Mouse (Mus musculus) limb, embryonic 11.5 days (tissue): Measurements from ENCODE around the gene Rgl3. TPM values are rescaled to one million over a fixed set of nuclear protein-coding genes. Genes with fewer than 3 reads are reported as not detected.

Experiments used
- ATAC-seq: fragments of 200-750 bp; cut with Nextera tagmentation; 2 replicates; pipeline ENCODE4 v1.8.0; 2017; ENCODE audit warnings: low read depth; ENCODE audit not compliant: insufficient number of reproducible peaks, low FRiP score, low TSS enrichment
- DNase-seq: peaks from one replicate; pipeline ENCODE4 v3.0.0-alpha.2; 2015; ENCODE audit warnings: low spot score
- H3K27ac ChIP-seq: fragments of 300-500 bp; sonication (generic); replicated peaks from 2 replicates; pipeline ENCODE4 v1.5.1; 2014; ENCODE audit warnings: low read depth, mild to moderate bottlenecking, low read length
- H3K27me3 ChIP-seq: fragments of 300-500 bp; sonication (generic); 2 replicates; pipeline ENCODE4 v1.6.1; 2014; ENCODE audit warnings: mild to moderate bottlenecking, low read length, mixed read lengths; ENCODE audit not compliant: control insufficient read depth, insufficient read depth
- H3K36me3 ChIP-seq: fragments of 300-500 bp; sonication (generic); 2 replicates; pipeline ENCODE4 v1.6.1; 2014; ENCODE audit warnings: mild to moderate bottlenecking, low read length, moderate library complexity, mixed read lengths; ENCODE audit not compliant: control insufficient read depth, insufficient read depth
- H3K4me1 ChIP-seq: fragments of 300-500 bp; sonication (generic); 2 replicates; pipeline ENCODE4 v1.6.1; 2014; ENCODE audit warnings: low read length, mixed read lengths; ENCODE audit not compliant: control insufficient read depth, insufficient read depth
- H3K4me2 ChIP-seq: fragments of 300-500 bp; sonication (generic); 2 replicates; pipeline ENCODE4 v1.6.1; 2014; ENCODE audit warnings: low read depth, mild to moderate bottlenecking, moderate library complexity; ENCODE audit not compliant: severe bottlenecking
- H3K4me3 ChIP-seq: fragments of 300-500 bp; sonication (generic); 2 replicates; pipeline ENCODE4 v1.5.1; 2014; ENCODE audit warnings: low read depth, low read length
- H3K9ac ChIP-seq: fragments of 300-500 bp; sonication (generic); 2 replicates; pipeline ENCODE4 v1.6.1; 2014; ENCODE audit warnings: mild to moderate bottlenecking, low read length
- H3K9me3 ChIP-seq: fragments of 300-500 bp; sonication (generic); 2 replicates; pipeline ENCODE4 v1.6.1; 2016; ENCODE audit warnings: low read length; ENCODE audit not compliant: control insufficient read depth
- WGBS: fragments of 180-500 bp; shearing (Covaris S2); extraction: QIAGEN DNeasy Blood & Tissue Kit; methylation state at CpG from one replicate; pipeline ENCODE4 v1.1.7; 2014; 5-methylcytosine and 5-hydroxymethylcytosine counted together
- polyA plus RNA-seq: library from polyadenylated mRNA; unstranded; fragments of >200 nt; fragmentation: Nextera tagmentation; extraction: Ambion mirVana; gene quantifications from 2 replicates; pipeline ENCODE4 v1.2.1, GENCODE M21; 2014

The Rgl3 gene
- polyA plus RNA-seq, 1 experiment from 2014 or later: 1.6 TPM

DNA sequence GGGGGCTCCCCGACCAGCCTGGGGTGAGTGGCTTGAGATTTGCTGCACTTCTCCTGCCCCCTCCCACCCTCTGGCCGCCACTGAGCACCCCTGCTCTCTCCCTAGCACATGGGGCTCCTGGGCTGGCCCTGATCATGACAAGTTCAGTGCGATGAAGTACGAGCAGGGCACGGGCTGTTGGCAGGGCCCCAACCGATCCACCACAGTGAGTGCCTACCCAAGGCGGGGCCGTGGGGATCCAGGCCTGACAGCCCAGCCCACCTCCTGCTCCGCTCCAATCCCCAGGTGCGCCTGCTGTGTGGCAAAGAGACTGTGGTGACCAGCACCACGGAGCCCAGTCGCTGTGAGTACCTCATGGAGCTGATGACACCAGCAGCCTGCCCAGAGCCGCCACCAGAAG is 23.5 kb upstream of the Rgl3 start:
- H3K9ac ChIP-seq: no peak overlapping the region
- no peak for ATAC-seq
- H3K4me3 ChIP-seq: no peak overlapping the region
- H3K27me3 ChIP-seq: no peaks in the 10 kb centered on the region
- WGBS: 93% methylated on average over 13 of the region's 13 CpGs
- H3K27ac ChIP-seq: no peak overlapping the region
- H3K9me3 ChIP-seq: no peaks in the 10 kb centered on the region
- no peak for DNase-seq
- H3K36me3 ChIP-seq: peaks cover 35% of the 10 kb centered on the region
- H3K4me2 ChIP-seq: no peak overlapping the region
- H3K4me1 ChIP-seq: no peaks in the 10 kb centered on the region

DNA sequence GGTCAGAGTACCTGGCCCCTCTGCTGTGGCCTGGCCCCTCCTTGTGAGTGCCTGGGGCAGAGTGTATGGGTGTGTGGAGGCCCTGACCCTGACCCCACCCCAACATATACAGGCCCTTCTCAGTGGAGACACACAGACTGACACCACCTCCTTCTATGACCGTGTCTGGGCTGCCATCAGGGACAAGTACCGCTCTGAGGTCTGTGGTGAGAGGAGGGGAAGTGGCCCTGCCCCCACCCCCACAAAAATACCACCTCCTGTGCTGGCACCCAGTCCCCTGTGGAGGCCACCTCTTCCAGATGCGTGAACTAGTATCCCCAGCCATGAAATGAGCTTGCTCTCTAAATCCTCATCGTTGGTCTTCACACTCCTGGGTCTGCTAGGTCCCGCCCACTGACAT is 21.8 kb upstream of the Rgl3 start:
- no peak for DNase-seq
- Histone ChIP-seq H3K36me3 (peaks cover 48% of the 10 kb centered on the region), H3K9me3 (no peaks in the 10 kb centered on the region), H3K27me3 (no peaks in the 10 kb centered on the region), H3K27ac (no peak overlapping the region), H3K4me3 (no peak overlapping the region), H3K4me1 (no peaks in the 10 kb centered on the region), H3K9ac (no peak overlapping the region), H3K4me2 (no peak overlapping the region)
- whole genome bisulfite sequencing: 89% methylated on average over 5 of the region's 5 CpGs
- ATAC-seq: no peak

DNA sequence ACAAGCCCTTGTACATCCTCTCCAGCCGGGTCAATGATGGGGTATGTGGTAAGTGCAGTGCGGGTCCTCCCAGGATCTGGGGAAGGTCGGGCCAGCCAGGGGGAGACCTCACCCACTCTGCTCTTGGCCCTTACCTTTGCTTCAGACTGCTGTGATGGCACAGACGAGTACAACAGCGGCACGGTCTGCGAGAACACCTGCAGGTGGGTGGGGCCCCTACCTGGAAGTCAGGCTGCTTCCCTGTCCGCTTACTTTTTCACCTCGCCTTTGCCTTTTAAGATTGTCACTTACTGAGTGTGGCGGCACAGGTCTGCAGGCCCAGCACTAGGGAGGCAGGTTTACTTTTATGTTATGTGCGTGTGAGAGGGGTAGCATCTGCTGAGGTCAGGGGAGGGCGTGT is 15.3 kb upstream of the Rgl3 start:
- Histone ChIP-seq H3K4me2 (no peak overlapping the region), H3K9ac (no peak overlapping the region), H3K27me3 (no peaks in the 10 kb centered on the region), H3K27ac (no peak overlapping the region), H3K4me1 (peaks cover 10% of the 10 kb centered on the region), H3K36me3 (peaks cover 20% of the 10 kb centered on the region), H3K9me3 (no peaks in the 10 kb centered on the region), H3K4me3 (no peak overlapping the region)
- WGBS: 94% methylated on average over 12 of the region's 12 CpGs
- ATAC-seq (no peak), DNase-seq (no peak)

DNA sequence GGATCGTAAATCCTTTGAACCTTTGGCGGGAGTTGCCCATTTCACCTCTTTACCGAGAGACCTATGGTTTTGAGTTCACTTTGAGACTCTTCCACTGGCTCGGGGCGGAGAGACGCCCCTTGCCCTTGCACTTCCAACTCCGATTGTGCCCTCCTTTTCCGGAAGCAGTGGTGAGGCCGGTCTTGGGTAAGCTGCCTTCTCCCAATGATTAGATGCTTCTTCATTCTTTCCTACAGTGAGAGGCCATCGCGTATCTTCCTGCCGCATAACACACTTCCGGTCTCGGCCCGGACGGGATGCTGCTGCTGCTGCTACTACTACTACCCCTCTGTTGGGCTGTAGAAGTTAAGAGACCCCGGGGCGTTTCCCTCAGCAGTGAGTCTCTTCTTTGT is 13.9 kb upstream of the Rgl3 start:
- ATAC-seq (no peak; the same call in 1 of the 2 replicates), DNase-seq (no peak)
- Histone ChIP-seq H3K27me3 (no peaks in the 10 kb centered on the region), H3K9me3 (no peaks in the 10 kb centered on the region), H3K9ac (peak overlapping the region; percentile 67), H3K4me3 (peak overlapping the region; percentile 79), H3K4me2 (peak overlapping the region; percentile 91), H3K4me1 (peaks cover 10% of the 10 kb centered on the region), H3K27ac (no peak overlapping the region), H3K36me3 (peaks cover 16% of the 10 kb centered on the region)
- whole genome bisulfite sequencing: 1% methylated on average over 18 of the region's 18 CpGs

DNA sequence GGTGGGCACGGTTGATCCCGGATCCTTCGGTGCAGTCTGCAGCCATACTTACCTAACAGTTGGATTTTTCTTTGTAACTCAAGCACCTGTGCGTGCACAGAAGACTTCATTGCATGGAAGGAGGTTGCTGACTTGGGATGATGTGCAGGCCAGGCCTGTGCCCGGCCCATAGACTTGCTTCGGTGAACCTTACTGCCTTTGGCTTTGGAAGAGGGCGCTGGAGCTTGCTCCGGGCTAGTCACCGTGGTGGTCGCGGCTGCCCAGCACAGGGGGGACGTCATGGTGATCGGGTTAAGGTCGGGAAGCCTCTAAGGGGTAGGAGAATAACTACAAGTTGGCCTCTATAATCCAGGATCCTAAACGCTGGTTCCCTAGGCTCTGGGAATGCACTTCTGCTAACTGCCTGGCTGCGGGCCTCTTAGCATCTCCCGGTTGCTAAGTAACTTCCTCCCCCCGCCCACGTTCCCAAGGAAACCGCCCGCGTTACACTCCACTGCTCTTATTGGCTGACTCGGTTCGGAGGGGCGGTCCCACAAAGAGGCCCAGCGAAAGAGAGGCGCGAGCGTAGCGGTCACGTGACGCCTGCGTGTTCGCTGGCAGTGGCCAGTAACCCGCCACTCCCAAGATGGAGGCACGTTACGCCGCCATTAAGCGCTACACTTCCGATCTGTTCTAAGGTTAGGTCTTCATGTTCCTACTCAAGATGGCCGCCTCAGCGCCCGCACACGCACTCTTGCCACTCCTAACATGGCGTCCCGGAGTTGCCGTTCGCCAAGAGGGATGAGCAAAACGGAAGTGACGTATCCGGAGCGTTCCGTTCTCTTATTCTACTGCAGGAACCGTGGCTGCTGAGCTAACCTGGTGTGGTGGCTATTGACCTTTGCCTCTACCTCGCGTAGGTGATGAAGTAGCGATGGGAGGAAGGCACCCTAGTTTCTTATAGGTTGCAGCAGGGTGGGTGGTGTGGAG is 13.2 kb upstream of the Rgl3 start, which contains the start of the genes Ccdc151 and Prkcsh:
Ccdc151 (minus strand) TSS at position 441 of the 969 bp plus-strand sequence.
Prkcsh (plus strand) TSS at position 613 of the 969 bp plus-strand sequence.
- H3K4me2 ChIP-seq: peak within 1 kb of the TSS; percentile 91
- H3K4me3 ChIP-seq: peak within 1 kb of the TSS; percentile 79
- ATAC-seq (peak; percentile 99), DNase-seq (peak; percentile 98)
- peaks cover 10% of the 10 kb centered on the region for H3K4me1 ChIP-seq
- H3K9me3 ChIP-seq: no peaks in the 10 kb centered on the region
- peak within 1 kb of the TSS; percentile 67 for H3K9ac ChIP-seq
- H3K27me3 ChIP-seq: no peaks in the 10 kb centered on the region
- 6% methylated on average over 57 of the region's 57 CpGs for WGBS
- H3K27ac ChIP-seq: no peak within 1 kb of the TSS
- peaks cover 11% of the 10 kb centered on the region; the same call in 1 of the 2 replicates for H3K36me3 ChIP-seq

- 84% methylated on average over 4 of the region's 4 CpGs for WGBS
- H3K4me3 ChIP-seq: no peak overlapping the region
- DNase-seq: no peak
These were observed 12.4 kb upstream of the Rgl3 start for GRCm38 (mm10) chr9:22001633-22002032.

GRCm38 (mm10) chr9:22000296-22000695 is 11.1 kb upstream of the Rgl3 start:
- H3K9ac ChIP-seq: no peak overlapping the region
- no peak overlapping the region for H3K27ac ChIP-seq
- no peak overlapping the region for H3K4me2 ChIP-seq
- peaks cover 10% of the 10 kb centered on the region for H3K4me1 ChIP-seq
- no peak for DNase-seq
- no peak for ATAC-seq
- H3K9me3 ChIP-seq: no peaks in the 10 kb centered on the region
- H3K36me3 ChIP-seq: no peaks in the 10 kb centered on the region; the same call in 1 of the 2 replicates
- 92% methylated on average over 6 of the region's 6 CpGs for WGBS
- no peaks in the 10 kb centered on the region for H3K27me3 ChIP-seq
- H3K4me3 ChIP-seq: no peak overlapping the region

More at GRCm38 (mm10) chr9:22001633-22002032, 12.4 kb upstream of the Rgl3 start:
- no peak overlapping the region for H3K27ac ChIP-seq
- no peaks in the 10 kb centered on the region for H3K9me3 ChIP-seq
- H3K9ac ChIP-seq: no peak overlapping the region
- no peak for ATAC-seq
- H3K27me3 ChIP-seq: no peaks in the 10 kb centered on the region
- H3K36me3 ChIP-seq: peaks cover 3% of the 10 kb centered on the region; the same call in 1 of the 2 replicates
- H3K4me2 ChIP-seq: no peak overlapping the region
- peaks cover 10% of the 10 kb centered on the region for H3K4me1 ChIP-seq

DNA sequence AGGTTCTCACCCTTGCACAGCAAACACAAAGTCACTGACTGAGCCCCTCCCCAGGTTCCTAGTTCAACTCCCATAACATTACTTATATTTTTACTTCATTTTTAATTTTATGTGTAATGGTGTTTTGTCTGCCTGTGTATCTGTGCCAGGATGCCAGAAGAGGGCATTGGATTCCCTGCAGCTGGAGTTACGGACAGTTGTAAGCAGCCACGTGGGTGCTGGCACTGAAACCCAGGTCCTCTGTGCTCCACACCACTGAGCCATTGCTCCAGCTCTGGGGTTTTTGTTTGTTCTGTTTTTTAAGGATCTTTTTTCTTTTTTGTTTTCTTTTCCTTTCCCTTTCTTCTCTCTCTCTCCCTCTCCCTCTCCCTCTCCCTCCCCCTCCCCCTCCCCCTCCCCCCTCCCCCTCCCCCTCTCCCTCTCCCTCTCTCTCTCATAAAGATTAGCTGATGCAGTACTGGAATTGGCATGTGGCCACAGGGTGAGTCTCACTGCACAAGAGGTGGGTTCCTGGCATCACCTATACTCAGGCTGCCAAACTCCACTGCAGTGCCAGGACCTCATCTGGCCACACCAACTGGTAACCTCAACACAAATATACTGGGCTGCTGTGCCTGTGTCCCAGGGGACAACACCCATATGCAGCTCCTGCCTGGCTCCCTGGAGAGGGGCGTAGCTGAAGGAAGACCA is 7.1 kb upstream of the Rgl3 start:
- Histone ChIP-seq H3K4me2 (no peak overlapping the region), H3K9ac (no peak overlapping the region), H3K36me3 (no peaks in the 10 kb centered on the region), H3K27me3 (peaks cover 12% of the 10 kb centered on the region), H3K4me1 (no peaks in the 10 kb centered on the region), H3K9me3 (no peaks in the 10 kb centered on the region), H3K4me3 (no peak overlapping the region), H3K27ac (no peak overlapping the region)
- DNase-seq (no peak), ATAC-seq (no peak)
- WGBS: 83% methylated on average over 3 of the region's 3 CpGs
